Mouse (Mus musculus) thymus, postnatal 25 days (tissue): ENCODE measurements around the gene Hcar2.

Source experiments
- DNase-seq: peaks from one replicate; pipeline ENCODE4 v3.0.0; 2022

Hcar2 gene

GRCm38 (mm10) chr5:123858798-123859197, 6.5 kb downstream of the Hcar2 start:
- no peak for DNase-seq

DNA sequence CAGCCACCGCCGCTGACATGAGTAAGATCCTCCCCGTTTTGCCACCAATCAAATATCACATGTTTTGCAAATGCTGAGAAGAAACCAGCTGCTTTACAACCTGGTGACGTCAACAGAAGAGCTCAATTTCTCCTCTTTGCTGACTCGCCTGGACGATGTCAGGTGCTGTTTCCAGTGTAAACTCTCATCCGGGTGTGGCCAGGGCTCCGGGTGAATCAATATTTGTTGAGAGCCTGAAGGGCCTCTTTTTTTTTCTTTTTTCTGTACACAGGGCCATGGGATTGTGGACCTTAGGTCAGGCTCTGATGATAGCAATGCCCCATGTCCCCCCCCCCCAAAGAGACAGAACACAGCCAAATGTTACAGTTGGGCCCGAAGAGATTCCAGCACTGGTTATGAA, 10.8 kb downstream of the Hcar2 start:
- no peak for DNase-seq

GRCm38 (mm10) chr5:123853877-123854504, 11.3 kb downstream of the Hcar2 start:
- no peak for DNase-seq

DNA sequence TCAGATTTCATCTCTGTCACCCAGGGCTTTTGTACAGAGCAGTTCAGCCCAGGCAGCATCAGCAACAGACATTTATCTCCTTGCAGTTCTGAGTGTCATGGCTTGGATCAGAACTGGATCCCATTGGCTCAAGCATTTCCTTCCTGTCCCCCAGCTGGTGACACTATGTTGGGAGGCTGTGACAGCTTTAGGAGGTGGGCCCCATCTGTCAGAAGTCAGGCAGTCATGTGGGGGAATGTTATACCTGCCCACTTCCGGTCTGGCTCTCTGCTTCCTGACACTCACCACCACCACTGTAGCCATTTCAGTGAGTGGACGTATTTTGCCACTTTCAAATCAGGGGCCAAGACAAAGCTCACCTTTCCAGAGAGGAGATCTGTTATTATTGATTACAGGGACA, 13.9 kb downstream of the Hcar2 start:
- peak; percentile 14 for DNase-seq

GRCm38 (mm10) chr5:123844316-123844715, 21.0 kb downstream of the Hcar2 start:
- no peak for DNase-seq

GRCm38 (mm10) chr5:123843816-123844215, 21.5 kb downstream of the Hcar2 start:
- DNase-seq, result no peak

DNA sequence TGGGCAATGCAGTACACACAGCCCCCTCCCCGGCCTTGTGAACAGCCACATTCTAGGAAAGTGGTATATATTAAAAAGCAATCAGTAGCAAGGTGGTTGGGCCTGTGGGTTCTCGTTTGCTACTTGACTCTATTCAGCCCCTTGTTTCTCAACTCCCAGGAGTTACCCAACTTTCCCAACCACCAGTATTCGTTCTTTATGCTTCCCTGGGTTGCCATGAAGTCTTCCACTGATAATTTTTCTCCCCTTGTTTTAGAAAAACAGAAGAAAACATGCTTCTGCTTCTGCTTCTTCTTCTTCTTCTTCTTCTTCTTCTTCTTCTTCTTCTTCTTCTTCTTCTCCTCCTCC, 22.4 kb downstream of the Hcar2 start:
- no peak for DNase-seq

DNA sequence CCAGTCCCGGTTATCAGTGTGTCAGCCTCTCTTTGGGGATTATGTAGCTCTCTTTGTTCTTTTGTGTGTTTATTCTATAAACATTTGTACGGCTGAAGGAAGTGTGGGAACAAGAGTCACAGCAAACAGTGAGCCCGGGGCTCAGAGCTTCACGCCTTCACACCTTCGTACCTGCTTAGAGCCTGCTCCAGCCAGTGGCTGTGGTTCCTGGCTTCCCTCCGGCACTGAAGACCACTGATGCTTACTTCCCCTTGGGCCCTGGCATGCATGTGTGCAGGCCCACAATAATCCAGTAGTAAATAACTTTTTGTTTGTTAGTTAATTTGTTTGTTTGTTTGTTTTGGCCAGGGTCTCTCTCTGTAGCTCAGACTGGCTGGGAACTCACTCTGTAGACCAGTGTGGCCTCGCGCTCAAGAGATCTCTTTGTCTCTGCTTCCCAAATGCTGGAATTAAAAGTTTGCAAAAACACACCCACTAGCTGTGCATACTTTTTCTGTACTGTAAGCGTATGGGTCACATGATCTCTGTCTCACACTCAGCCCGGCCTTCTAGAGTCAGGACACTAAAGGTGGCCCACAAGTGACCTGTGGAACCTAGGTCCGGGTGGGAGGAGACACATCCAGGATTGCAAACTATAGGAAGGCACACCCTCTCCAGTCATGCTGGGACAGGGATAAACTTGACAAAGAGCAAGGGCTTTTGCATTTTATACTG, 22.9 kb downstream of the Hcar2 start:
- DNase-seq, result no peak

DNA sequence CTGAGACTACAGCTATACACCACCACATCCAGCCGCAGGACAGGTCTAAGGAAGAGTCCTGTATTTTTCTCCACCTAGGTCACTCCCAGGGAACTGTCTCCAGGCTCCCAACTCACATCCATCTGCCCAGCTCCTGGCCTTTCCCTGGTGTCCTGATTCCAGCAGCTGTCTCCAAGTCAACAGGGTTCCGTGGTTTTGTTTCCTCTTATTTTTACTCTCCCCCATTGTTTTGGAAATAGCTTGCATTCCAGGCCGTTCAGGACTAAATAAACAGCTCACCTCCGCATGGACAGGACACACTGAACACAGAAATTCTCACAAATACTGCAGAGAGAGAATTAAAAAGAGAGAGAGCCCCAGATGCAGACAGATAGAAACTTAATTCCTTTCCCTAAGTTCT, 27.9 kb downstream of the Hcar2 start:
- DNase-seq, result no peak

- no peak for DNase-seq
These were observed 30.5 kb downstream of the Hcar2 start for GRCm38 (mm10) chr5:123834836-123835235.

DNA sequence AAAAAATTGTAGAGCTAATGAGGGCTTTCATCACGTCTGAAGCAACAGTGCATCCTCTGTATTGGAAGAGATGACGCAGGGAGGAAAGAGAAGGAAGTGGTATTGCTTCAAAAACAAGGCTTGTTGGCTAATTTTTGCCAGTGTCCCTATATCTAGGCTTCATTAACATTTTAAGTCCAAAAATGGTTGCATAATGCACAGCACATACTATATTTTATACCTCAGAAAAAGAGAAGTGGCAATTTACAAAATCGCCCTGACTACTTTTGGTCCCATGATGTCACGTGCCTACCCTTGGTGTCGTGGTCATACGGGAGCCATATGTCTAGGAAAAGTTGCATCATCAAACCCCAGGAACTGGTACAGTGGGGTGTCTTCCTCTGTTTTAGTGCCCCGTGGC, 33.0 kb downstream of the Hcar2 start:
- no peak for DNase-seq

GRCm38 (mm10) chr5:123827659-123828091, 37.6 kb downstream of the Hcar2 start:
- no peak for DNase-seq

GRCm38 (mm10) chr5:123822706-123823105, 42.6 kb downstream of the Hcar2 start:
- no peak for DNase-seq

DNA sequence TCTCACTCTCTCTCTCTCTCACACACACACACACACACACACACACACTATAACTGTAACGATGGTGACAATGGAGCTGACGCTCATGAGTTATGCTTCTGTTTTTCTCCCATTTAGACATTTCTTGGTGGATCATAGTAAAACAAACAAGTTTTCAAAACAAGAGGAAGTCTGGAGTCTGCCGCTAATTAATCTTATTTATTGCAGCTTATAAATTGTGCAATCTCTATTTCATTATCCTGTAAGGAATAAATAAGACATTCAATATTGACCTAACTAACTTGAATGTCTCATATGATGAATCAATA, 44.1 kb downstream of the Hcar2 start:
- no peak for DNase-seq

DNA sequence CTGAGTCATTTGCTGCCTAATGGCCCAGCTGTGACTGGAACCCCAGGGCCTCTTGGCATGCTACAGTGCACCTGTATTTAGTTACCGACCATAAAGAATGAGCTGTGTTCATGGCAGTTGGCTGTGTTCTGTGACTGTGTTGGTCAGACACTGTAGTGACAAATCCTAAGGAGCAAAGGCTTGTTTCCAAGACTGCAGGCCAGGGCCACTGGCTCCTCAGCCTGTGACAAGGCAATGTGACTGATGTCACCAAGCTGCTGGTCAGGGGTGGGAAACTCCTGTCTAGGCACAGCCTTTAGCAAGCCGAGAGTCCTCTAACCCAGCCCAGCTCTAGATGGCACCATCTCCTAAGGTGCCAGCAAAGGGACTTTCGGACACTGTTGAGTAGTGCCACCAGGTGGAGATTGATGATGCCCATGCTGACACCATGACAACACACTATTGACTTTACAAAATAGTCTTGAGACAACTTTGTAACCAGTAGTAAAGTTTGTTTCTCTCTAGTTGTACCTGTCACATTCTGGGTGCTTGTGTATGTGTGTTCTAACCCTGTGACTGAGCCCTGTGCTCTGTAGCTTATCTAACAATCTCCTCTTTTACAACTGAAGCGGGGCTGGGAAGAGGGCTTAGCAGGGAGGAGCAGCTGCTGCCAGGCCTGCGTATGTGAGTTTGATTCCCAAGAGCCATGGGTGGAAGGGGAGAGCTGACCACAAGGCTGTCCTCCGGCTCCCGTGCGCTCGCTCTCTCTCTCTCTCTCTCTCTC, 44.6 kb downstream of the Hcar2 start:
- DNase-seq, result peak; percentile 4

GRCm38 (mm10) chr5:123818941-123819577, 46.2 kb downstream of the Hcar2 start:
- DNase-seq, result no peak

- no peak for DNase-seq
These were observed 48.4 kb downstream of the Hcar2 start for GRCm38 (mm10) chr5:123816891-123817290.
